Mouse (Mus musculus) forebrain, embryonic 12.5 days (tissue): Measurements from ENCODE around the gene Ehhadh. TPM values are rescaled to one million over a fixed set of nuclear protein-coding genes. Genes with fewer than 3 reads are reported as not detected.

Experiments used
- polyA plus RNA-seq: library from polyadenylated mRNA; unstranded; fragments of >200 nt; fragmentation: Nextera tagmentation; extraction: Ambion mirVana; gene quantifications from 2 replicates; pipeline ENCODE4 v1.2.1, GENCODE M21; 2016

Gene Ehhadh
- polyA plus RNA-seq, 1 experiment from 2014 or later, result 1.0 TPM

Other genes with a start within 250 kb of the Ehhadh start
- gene 2510009E07Rik, start 93.1 kb downstream of the Ehhadh start, polyA plus RNA-seq, result 54.1 and 54.7 TPM in 2 replicates
- gene Map3k13, start 6.5 kb upstream of the Ehhadh start, polyA plus RNA-seq, result 4.8 and 6.1 TPM in 2 replicates
- gene Tmem41a, start 159.7 kb upstream of the Ehhadh start, polyA plus RNA-seq, result 27.0 and 27.3 TPM in 2 replicates
- gene Liph, start 207.9 kb upstream of the Ehhadh start, polyA plus RNA-seq, result 0.15 and 0.41 TPM in 2 replicates
- 69.5 and 70.3 TPM in 2 replicates for gene Senp2, start 221.7 kb upstream of the Ehhadh start, polyA plus RNA-seq